Mouse (Mus musculus) megakaryocyte progenitor cell, adult 5-6 weeks (primary cell): ENCODE data around the gene Mthfsd. TPM values are rescaled to one million over a fixed set of nuclear protein-coding genes. Genes with fewer than 3 reads are reported as not detected.

ENCODE experiments used
- ATAC-seq: replicated peaks from 2 replicates; pipeline ENCODE4 v1.8.0; 2016; ENCODE audit warnings: mild to moderate bottlenecking, moderate TSS enrichment, inconsistent platforms; ENCODE audit not compliant: poor library complexity
- total RNA-seq, 2 experiments: library from RNA; stranded (forward) in 1 of 2; stranded (reverse) in 1 of 2; fragments of 157-497, 149-512 nt in 1 of 2; fragments of 200-1000 nt in 1 of 2; gene quantifications; 2 replicates each; pipeline versions ENCODE4 v1.2.3 to v1.2.4; 2015 to 2017

Mthfsd gene
- total RNA-seq, 2 experiments from 2014 or later: 17.4 to 20.9 TPM

- no peak for ATAC-seq
These were observed 18.4 kb downstream of the Mthfsd start for GRCm38 (mm10) chr8:121089631-121090380.

GRCm38 (mm10) chr8:121088871-121089630 is 19.1 kb downstream of the Mthfsd start:
- ATAC-seq: no peak

DNA sequence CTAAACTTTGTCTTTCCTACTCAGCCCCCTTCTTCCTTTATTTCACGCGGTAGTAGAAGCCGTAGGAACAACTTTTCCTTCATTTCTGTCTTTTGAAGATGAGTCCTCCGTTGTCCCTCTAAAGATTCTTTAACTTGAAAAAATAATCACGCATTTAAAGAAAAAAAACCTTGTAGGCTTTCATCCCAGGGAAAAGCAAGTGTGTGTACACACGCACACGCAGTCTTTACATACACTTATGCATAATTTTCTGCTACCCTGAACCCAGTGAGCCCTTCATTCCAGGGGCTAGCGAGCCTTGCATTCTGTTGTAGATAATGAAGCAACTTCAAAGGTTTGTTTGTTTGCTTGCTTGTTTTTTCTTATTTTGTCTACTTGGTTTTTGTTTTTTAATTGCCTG is 19.9 kb downstream of the Mthfsd start:
- ATAC-seq: no peak

- ATAC-seq: no peak
These were observed 21.9 kb downstream of the Mthfsd start for GRCm38 (mm10) chr8:121086004-121086900.

- ATAC-seq: no peak
These were observed 22.6 kb downstream of the Mthfsd start for GRCm38 (mm10) chr8:121085561-121085960.

- no peak for ATAC-seq
These were observed 23.2 kb downstream of the Mthfsd start for GRCm38 (mm10) chr8:121085011-121085410.

DNA sequence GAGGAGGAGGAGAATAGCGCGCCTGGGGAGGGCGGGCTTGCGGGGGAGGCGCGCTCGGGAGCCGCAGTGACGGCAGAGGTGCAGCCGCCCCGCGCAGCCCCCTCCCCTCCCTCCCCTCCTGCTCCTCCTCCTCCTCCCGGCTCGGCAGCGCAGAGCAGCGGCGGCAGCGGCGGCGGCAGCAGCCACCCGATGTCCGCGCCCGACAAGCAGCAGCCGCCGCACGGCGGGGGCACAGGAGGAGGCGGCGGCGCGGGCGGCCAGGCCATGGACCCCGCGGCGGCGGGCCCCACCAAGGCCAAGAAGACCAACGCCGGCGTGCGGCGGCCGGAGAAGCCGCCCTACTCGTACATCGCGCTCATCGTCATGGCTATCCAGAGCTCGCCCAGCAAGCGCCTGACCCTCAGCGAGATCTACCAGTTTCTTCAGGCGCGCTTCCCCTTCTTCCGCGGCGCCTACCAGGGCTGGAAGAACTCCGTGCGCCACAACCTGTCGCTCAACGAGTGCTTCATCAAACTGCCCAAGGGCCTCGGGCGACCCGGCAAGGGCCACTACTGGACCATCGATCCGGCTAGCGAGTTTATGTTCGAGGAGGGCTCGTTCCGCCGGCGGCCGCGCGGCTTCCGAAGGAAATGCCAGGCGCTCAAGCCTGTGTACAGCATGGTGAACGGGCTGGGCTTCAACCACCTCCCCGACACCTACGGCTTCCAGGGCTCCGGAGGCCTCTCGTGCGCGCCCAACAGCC is 23.8 kb downstream of the Mthfsd start, which contains the start of gene Foxf1:
Gene Foxf1 (plus strand): TSS at position 177 of the 742 bp plus-strand sequence.
- no peak for ATAC-seq

- no peak for ATAC-seq
These were observed 24.3 kb downstream of the Mthfsd start for GRCm38 (mm10) chr8:121083936-121084209.

GRCm38 (mm10) chr8:121083093-121083935 is 24.9 kb downstream of the Mthfsd start:
- no peak for ATAC-seq

DNA sequence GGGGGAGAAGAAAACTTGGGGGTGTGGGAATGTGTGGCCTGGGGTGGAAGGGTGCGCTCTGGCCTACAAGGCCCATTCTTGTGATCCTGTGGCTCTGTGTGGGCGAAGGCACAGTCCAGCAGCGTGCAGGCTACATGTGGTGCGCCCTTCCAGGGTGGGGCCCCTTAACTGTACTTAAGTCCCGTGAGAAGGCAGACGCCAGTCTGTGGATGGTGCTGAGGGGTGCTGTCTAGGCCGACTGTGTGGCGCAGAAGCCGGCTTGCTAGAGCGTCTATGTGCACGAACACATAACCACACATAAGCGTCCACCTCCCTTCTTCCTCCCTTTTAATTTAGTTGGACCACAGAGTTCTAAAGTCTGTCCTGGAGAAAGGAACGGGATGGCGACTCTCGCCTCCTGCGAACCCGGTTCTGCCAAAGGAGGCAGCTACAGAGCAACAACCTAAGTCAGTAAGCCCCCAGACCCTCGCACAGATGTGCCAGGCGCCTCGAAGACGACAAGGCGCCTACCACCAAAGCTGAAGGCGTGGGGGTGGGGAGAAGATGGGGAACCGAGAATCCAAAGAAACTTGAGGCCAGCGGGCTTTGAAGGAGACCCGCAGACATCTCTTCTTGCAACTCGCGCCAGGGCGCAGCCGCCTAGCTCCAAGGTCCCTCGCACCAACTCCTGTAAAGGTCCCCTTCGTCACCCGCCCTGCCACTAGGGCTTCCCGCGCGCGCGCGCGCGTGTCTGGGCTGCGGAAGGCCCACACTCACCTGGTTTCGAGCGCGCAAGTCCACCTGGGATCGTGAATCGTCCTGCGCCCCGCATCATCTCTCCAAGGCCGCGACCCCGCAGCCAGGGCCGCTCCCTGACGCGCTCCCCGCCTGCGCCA is 25.7 kb downstream of the Mthfsd start:
- ATAC-seq: no peak

GRCm38 (mm10) chr8:121081398-121081797 is 26.8 kb downstream of the Mthfsd start:
- ATAC-seq: no peak

DNA sequence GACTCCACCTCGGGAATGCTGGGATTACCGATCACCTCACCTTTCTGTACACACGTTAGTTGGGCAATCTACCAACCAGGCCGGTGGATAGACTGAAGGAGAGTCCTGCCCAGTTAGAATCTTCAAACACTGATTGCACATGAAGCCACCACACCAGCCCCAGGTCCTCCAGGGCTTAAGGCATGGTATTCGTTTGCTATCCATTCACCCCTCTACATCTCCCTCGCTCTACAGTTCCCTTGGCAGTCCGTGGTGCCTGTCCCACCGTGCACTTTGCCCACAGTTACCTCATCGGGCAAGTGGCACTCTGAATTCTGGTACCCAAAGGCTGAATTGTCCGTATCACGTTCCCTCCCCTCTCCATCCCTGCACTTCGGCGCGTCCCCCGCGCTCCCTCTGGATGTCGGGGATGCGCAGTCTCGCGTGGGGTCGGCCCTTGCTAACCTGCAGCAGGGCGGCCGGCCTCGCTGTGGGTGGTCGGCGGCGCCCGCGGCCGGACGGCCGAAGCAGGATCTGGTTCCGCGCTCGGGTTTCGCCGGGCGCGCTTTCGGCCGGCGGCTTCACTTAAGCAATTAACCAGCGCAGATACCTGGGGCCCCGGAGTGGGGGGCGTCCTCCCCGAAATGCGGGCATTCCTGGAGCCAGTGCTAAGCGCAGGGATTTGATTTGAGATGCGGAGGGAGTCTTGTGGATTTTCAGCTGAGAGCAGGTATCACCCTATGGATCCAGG is 27.7 kb downstream of the Mthfsd start:
- no peak for ATAC-seq

DNA sequence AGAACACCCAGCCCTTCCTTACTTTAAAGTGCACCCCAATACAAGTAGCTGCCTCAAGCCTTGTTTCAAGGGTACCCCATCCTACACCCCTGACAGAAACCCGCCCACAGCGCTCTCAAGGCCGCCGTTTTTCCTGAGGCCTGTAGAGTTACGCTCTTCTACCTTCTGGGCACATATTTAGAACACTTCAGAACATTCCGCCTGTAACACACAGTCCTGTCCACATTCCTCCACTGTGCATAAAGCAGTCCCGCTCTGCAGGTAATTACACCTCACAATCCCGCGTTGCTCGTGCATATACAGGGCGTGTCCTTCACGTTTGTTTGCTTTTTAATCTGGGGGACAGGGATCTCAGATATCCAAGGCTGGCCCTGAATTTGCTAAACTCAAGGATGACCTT is 28.2 kb downstream of the Mthfsd start:
- no peak for ATAC-seq

GRCm38 (mm10) chr8:121079201-121079600 is 29.0 kb downstream of the Mthfsd start:
- ATAC-seq: no peak

DNA sequence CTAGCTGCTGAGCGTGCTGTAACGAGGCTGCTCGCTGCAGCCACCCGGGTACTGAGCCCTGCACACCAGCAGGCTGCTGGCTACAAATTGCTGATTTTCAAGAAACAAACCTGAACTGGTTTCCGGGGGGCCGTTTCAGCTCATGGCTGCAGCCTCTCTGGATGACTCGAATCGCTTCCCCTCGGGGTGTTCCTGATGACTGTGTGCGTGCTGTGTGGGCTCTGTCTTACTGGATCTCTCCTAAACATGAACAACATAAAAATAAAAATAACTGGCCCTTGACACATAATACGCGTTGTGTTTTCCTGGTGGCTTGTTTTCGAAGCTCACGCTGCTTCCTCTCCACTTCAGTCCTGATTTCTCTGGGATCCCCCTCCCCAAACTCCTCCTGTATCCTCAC is 29.5 kb downstream of the Mthfsd start:
- no peak for ATAC-seq

GRCm38 (mm10) chr8:121076555-121076954 is 31.6 kb downstream of the Mthfsd start:
- ATAC-seq: no peak

DNA sequence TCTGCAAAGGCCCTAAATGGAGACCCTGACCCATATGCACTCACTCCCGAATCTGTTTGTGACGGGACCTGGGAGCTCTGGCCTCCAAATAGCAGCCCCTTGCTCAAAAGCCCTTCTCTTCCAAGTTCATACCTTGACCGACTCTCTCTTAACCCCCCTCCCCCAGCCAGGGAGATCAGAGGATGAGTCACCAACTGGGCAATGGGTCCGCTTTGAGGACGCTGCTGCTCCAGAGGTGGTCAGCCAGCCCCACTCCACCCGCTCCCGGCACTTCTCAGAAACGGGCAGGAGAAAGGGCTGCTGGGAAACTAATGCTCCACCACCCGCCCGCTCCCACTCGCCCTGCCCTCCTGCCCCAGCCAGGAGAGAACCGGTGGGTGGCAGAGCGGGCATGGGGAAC is 32.3 kb downstream of the Mthfsd start:
- ATAC-seq: no peak

GRCm38 (mm10) chr8:121074848-121075145 is 33.4 kb downstream of the Mthfsd start:
- no peak for ATAC-seq
